Mouse (Mus musculus) Patski (cell line): ENCODE data around the gene Exd1. TPM values are rescaled to one million over a fixed set of nuclear protein-coding genes. Genes with fewer than 3 reads are reported as not detected.

Experiments
- ATAC-seq: fragments of 100-300 bp; one replicate; pipeline ENCODE4 v1.8.0; 2021
- CTCF ChIA-PET: fragments of 350-600 bp; sonication (Branson Sonifier 250); formaldehyde crosslinking; loops from one replicate; lab custom pipeline; 2022; ENCODE audit warnings: inconsistent platforms; lab: Charles Lee
- POLR2A ChIA-PET: fragments of 350-600 bp; sonication (Branson Sonifier 250); formaldehyde crosslinking; loops from one replicate; lab custom pipeline; 2022; ENCODE audit warnings: antibody characterized with exemption, inconsistent platforms; lab: Charles Lee
- DNase-seq: peaks from one replicate; pipeline ENCODE4 v3.0.0-alpha.2; 2011; ENCODE audit warnings: low read depth, low spot score
- H3K27me3 ChIP-seq: fragments of 371-371 bp; one replicate; pipeline ENCODE4 v1.5.1; 2021
- CTCF ChIP-seq: fragments of 100-300 bp; IDR thresholded peaks from one replicate; pipeline ENCODE4 v1.5.1; 2021
- in situ Hi-C: fragments of 300-500 bp; cut with MboI; formaldehyde crosslinking; loops from 3 replicates; pipeline ENCODE4 v1.11.1; 2018; ENCODE audit warnings: low pct_unique_long_range_greater_than_20kb, mixed read lengths
- polyA plus RNA-seq: library from polyadenylated mRNA; unstranded; gene quantifications from one replicate; pipeline ENCODE4 v1.2.3, GENCODE M21; 2021

Exd1 gene
- polyA plus RNA-seq, 1 experiment from 2014 or later: 1.7 TPM

DNA sequence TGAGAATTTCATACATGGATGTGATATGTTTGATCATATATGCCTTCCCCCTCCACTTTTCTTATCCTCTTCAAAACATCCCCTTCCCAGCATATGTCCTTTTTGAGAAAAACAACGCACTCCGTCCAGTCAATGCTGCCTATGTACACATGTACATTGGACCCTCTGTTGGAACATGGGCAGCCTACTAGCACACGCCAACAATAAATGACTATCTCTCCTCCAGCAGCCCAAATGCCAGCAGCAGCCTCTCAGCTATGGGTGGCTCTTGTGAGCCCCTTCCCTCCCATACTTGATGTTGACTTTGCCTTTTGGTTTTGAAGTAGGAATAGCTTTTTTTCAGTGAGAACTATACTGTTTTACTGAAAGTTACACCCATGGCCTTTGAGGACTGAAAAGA lies 34.1 kb upstream of the Exd1 start:
- ATAC-seq: no peak
- POLR2A ChIA-PET: no interaction called here

DNA sequence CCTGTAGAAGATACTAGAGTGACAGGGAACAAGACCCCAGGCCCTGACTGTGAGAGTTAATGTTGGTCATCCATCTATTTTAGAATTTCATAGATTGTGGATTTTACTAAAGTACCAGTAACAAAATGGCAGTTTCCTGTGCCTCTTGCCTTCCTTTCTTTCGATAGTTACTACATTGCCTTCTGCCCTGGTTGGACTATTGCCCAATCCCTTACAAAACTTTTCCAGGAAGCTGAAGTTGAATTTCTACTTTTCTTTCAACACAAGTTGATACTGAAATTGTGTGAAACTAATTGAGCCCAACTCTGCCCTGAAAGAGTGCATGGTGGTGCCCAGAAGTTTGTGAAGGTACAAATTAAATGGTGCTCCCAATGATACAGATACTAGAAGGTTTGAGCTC lies 25.0 kb upstream of the Exd1 start:
- POLR2A ChIA-PET: no interaction called here
- no peak for TF ChIP-seq CTCF
- ATAC-seq (no peak), DNase-seq (no peak)
- H3K27me3 ChIP-seq: no peaks in the 10 kb centered on the region
- in situ Hi-C loops: no loop called here
- CTCF ChIA-PET: interaction anchor here (1.6 kb wide), 1 partner anchor 11 kb away, joined by 4 read pairs; no protein-coding TSS in a partner anchor

More for the DNA sequence above, 34.1 kb upstream of the Exd1 start:
- no peak for TF ChIP-seq CTCF
- in situ Hi-C loops: loop anchor here (5.0 kb wide), 1 partner anchor 39 kb away; no protein-coding TSS in a partner anchor
- CTCF ChIA-PET: no interaction called here
- no peaks in the 10 kb centered on the region for H3K27me3 ChIP-seq
- no peak for DNase-seq

- DNase-seq (no peak), ATAC-seq (no peak)
- ChIA-PET POLR2A (interaction anchor here (1.2 to 1.6 kb wide), 2 partner anchors 9 to 14 kb away, joined by 3 read pairs; no protein-coding TSS in a partner anchor), CTCF (no interaction called here)
- no peaks in the 10 kb centered on the region for H3K27me3 ChIP-seq
- no peak for TF ChIP-seq CTCF
- in situ Hi-C loops: no loop called here
These were observed 18.9 kb upstream of the Exd1 start for GRCm38 (mm10) chr2:119566182-119566855.

- no peak for TF ChIP-seq CTCF
- in situ Hi-C loops: no loop called here
- H3K27me3 ChIP-seq: no peaks in the 10 kb centered on the region
- DNase-seq (no peak), ATAC-seq (no peak)
- ChIA-PET CTCF (interaction anchor here (1.3 kb wide), 1 partner anchor 18 kb away, joined by 3 read pairs; the partner anchor contains the start of genes Chp1 and Exd1), POLR2A (interaction anchor here (0.6 kb wide), 1 partner anchor 254 kb away, joined by 3 read pairs; no protein-coding TSS in a partner anchor)
These were observed 17.9 kb upstream of the Exd1 start for GRCm38 (mm10) chr2:119565284-119565683.

- peak; percentile 13 for TF ChIP-seq CTCF
- DNase-seq (no peak), ATAC-seq (no peak)
- ChIA-PET POLR2A (interaction anchor here (1.3 kb wide), 1 partner anchor 23 kb away, joined by 3 read pairs; no protein-coding TSS in a partner anchor), CTCF (no interaction called here)
- in situ Hi-C loops: no loop called here
- H3K27me3 ChIP-seq: no peaks in the 10 kb centered on the region
These were observed 14.4 kb upstream of the Exd1 start for GRCm38 (mm10) chr2:119561794-119562193.

DNA sequence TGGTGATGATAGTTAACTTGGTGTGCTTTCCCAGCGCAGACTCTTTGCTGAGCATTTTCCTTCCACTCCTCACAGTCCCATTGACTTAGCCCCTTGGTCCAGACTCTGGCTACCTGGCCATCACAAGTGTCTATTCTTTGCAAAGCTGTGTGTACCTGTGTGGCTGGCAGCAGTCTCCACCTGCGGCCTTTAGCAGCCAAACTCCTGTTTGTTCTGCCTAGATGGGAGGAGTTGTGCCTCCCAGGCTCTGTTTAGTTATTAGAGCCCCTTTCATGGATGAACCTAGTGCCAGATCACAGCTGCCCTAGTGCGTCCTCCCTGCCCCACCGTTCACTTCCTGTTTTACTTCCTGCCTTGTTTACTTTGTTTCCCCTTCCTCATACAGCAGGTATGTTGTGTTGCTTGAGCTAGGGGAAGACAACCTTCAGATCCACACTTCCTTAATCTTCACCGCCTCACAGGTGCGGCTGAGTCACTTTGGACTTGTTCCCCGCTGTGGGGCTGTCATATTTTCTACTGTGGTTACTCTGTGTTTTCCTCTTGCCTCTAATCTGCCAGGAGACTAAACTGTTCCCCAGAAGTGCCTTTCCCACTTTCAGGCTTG lies 11.4 kb upstream of the Exd1 start:
- POLR2A ChIA-PET: no interaction called here
- H3K27me3 ChIP-seq: no peaks in the 10 kb centered on the region
- no peak for TF ChIP-seq CTCF
- ATAC-seq (no peak), DNase-seq (no peak)
- in situ Hi-C loops: no loop called here
- CTCF ChIA-PET: interaction anchor here (0.8 to 1.5 kb wide), 2 partner anchors 11 to 12 kb away, joined by 3 to 4 read pairs; partner anchors contain the start of genes Chp1 and Exd1

GRCm38 (mm10) chr2:119558039-119558438 lies 10.6 kb upstream of the Exd1 start:
- no peak for TF ChIP-seq CTCF
- ATAC-seq (no peak), DNase-seq (no peak)
- H3K27me3 ChIP-seq: no peaks in the 10 kb centered on the region
- ChIA-PET POLR2A (interaction anchor here (1.1 kb wide), 1 partner anchor 9 kb away, joined by 3 read pairs; no protein-coding TSS in a partner anchor), CTCF (interaction anchor here (1.5 kb wide), 1 partner anchor 12 kb away, joined by 3 read pairs; no protein-coding TSS in a partner anchor)
- in situ Hi-C loops: no loop called here

- no peak for TF ChIP-seq CTCF
- no peak for DNase-seq
- no peak for ATAC-seq
- no peaks in the 10 kb centered on the region for H3K27me3 ChIP-seq
- CTCF ChIA-PET: interaction anchor here (1.2 kb wide), 1 partner anchor 45 kb away, joined by 3 read pairs; no protein-coding TSS in a partner anchor
- in situ Hi-C loops: no loop called here
- POLR2A ChIA-PET: no interaction called here
These were observed 2.3 kb upstream of the Exd1 start for GRCm38 (mm10) chr2:119549678-119550077.

DNA sequence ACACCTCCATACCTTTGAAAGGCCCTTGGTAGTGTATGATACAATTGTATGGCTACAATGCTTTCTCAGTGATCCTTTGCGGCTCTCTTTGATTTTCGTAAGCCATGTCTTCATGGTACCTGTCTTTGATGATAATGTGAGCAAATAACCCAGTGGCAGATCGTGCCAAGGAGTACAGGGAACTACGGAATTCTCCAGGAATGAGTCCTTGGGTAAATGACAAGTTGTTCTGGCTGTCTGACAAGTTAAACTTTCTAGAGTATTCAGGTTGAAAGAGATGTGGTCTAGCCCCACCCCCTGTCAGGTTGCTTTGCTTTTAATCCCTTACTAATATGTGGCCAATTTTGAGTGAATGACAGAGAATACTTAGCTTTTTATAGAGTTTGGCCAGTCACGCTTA lies 1.3 kb upstream of the Exd1 start:
- POLR2A ChIA-PET: interaction anchor here (1.5 to 2.1 kb wide), 2 partner anchors 16 to 45 kb away, joined by 3 to 15 read pairs; no protein-coding TSS in a partner anchor
- TF ChIP-seq CTCF: no peak
- DNase-seq (no peak), ATAC-seq (no peak)
- CTCF ChIA-PET: interaction anchor here (1.2 kb wide), 1 partner anchor 46 kb away, joined by 3 read pairs; no protein-coding TSS in a partner anchor
- no peaks in the 10 kb centered on the region for H3K27me3 ChIP-seq
- in situ Hi-C loops: no loop called here

DNA sequence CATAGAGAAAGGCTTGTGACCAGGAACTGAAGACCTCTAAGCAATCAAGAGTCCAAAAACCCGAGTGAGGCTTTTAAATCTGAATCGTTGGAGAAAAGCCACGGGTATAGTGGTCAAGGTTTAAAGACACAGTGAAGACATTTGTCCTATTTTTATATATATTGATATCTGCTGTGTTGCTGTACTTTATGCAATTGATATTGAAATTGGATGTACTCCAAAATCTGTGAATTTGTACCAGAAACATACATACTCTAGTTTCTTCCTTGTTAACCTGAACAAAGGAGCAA lies 889 bp upstream of the Exd1 start:
- no peak for TF ChIP-seq CTCF
- CTCF ChIA-PET: interaction anchor here (1.3 kb wide), 1 partner anchor 10 kb away, joined by 4 read pairs; no protein-coding TSS in a partner anchor
- DNase-seq (no peak), ATAC-seq (no peak)
- in situ Hi-C loops: no loop called here
- POLR2A ChIA-PET: interaction anchor here (0.6 to 2.1 kb wide), 4 partner anchors 10 to 46 kb away, joined by 3 to 15 read pairs (median 4); no protein-coding TSS in a partner anchor
- H3K27me3 ChIP-seq: no peaks in the 10 kb centered on the region
